Mouse (Mus musculus) kidney, embryonic 14.5 days (tissue): Measurements from ENCODE around the gene Lta. TPM values are rescaled to one million over a fixed set of nuclear protein-coding genes. Genes with fewer than 3 reads are reported as not detected.

ENCODE experiments used
- ATAC-seq: fragments of 200-750 bp; cut with Nextera tagmentation; 2 replicates; pipeline ENCODE4 v1.8.0; 2017; ENCODE audit warnings: moderate number of reproducible peaks, mild to moderate bottlenecking, moderate TSS enrichment, moderate library complexity; ENCODE audit not compliant: low FRiP score, low TSS enrichment
- H3K27ac ChIP-seq: fragments of 300-500 bp; sonication (generic); 2 replicates; pipeline ENCODE4 v1.5.1; 2014; ENCODE audit warnings: low read depth, mild to moderate bottlenecking, low read length, moderate library complexity, mixed read lengths
- H3K27me3 ChIP-seq: fragments of 300-500 bp; sonication (generic); 2 replicates; pipeline ENCODE4 v1.6.1; 2014; ENCODE audit warnings: mild to moderate bottlenecking, low read length; ENCODE audit not compliant: control insufficient read depth, insufficient read depth
- H3K36me3 ChIP-seq: fragments of 300-500 bp; sonication (generic); 2 replicates; pipeline ENCODE4 v1.6.1; 2014; ENCODE audit warnings: low read length, mixed read lengths; ENCODE audit not compliant: control insufficient read depth, insufficient read depth
- H3K4me1 ChIP-seq: fragments of 300-500 bp; sonication (generic); 2 replicates; pipeline ENCODE4 v1.6.1; 2014; ENCODE audit warnings: low read length, mixed read lengths; ENCODE audit not compliant: control insufficient read depth, insufficient read depth
- H3K4me2 ChIP-seq: fragments of 300-500 bp; sonication (generic); replicated peaks from 2 replicates; pipeline ENCODE4 v1.6.1; 2014; ENCODE audit warnings: low read depth, mild to moderate bottlenecking, low read length
- H3K4me3 ChIP-seq: fragments of 300-500 bp; sonication (generic); 2 replicates; pipeline ENCODE4 v1.5.1; 2014; ENCODE audit warnings: mild to moderate bottlenecking, low read length
- H3K9ac ChIP-seq: fragments of 300-500 bp; sonication (generic); 2 replicates; pipeline ENCODE4 v1.6.1; 2014; ENCODE audit warnings: low read depth, mild to moderate bottlenecking, low read length, moderate library complexity
- H3K9me3 ChIP-seq: fragments of 300-500 bp; sonication (generic); 2 replicates; pipeline ENCODE4 v1.6.1; 2016; ENCODE audit warnings: low read length; ENCODE audit not compliant: control insufficient read depth
- WGBS: fragments of 180-500 bp; shearing (Covaris S2); extraction: QIAGEN DNeasy Blood & Tissue Kit; methylation state at CpG from one replicate; pipeline ENCODE4 v1.1.7; 2014; 5-methylcytosine and 5-hydroxymethylcytosine counted together
- polyA plus RNA-seq: library from polyadenylated mRNA; unstranded; fragments of >200 nt; fragmentation: Nextera tagmentation; extraction: Ambion mirVana; gene quantifications from 2 replicates; pipeline ENCODE4 v1.2.1, GENCODE M21; 2014

Gene Lta
- polyA plus RNA-seq, 1 experiment from 2014 or later: not detected

DNA sequence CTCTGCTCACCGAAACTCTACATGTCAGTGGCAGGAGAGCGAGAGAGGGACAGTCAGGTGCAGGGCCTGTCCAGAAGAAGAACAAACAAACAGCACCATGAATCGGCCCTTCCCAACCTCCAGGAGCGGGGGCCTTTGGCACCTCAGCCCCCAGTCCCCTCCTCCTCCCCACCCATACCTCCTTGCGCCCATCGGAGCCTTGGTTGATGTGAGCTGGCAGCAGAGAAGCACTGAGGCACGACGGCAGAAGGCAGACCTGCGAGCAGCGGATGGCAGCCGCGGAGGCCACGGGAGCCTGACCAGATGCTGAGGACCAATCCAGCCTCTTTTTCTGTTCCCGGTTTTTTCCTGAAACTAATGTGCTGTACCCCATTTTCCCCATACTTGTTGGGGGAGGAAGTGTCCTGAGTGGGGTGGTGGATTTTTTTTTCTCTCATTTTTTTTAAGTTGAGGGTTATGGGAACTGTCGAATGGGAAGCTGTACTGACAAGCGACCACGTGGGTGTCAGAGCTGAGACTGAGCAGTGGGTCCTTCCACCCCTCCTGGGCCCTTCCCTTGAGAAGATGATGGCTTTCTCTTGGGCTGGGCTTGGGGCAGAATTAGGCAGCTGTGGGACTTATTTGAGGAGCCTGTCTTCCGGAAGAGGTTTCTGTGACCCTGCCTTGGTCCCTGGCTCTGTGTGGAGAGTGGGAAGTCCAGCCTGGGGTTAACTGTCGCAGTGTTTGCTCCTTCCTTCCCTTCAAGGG is 44.5 kb upstream of the Lta start:
- H3K9me3 ChIP-seq: no peaks in the 10 kb centered on the region
- peaks cover 24% of the 10 kb centered on the region; the same call in 1 of the 2 replicates for H3K4me1 ChIP-seq
- ATAC-seq: no peak
- H3K4me2 ChIP-seq: no peak overlapping the region
- peaks cover 96% of the 10 kb centered on the region for H3K36me3 ChIP-seq
- 69% methylated on average over 19 of the region's 19 CpGs for WGBS
- H3K9ac ChIP-seq: no peak overlapping the region
- H3K4me3 ChIP-seq: no peak overlapping the region
- H3K27me3 ChIP-seq: no peaks in the 10 kb centered on the region
- H3K27ac ChIP-seq: no peak overlapping the region

DNA sequence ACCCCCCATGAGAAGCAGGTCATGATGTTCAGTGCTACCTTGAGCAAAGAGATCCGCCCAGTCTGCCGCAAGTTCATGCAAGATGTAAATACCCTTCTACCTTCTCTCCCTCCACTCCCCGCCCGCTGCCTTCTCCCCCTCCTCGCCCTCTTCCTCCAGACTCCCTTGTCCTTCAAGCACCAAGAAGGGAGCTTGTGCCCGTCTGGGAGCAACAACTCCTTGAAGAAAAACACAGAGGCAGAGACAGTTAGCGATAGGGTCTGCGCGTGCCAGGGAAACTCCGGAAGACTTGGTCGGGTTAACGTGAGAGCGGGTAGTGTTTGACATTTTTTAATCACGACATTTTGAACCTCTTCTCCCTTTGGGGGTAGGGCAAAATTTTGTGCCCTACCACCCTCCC is 43.8 kb upstream of the Lta start:
- peaks cover 30% of the 10 kb centered on the region for H3K4me1 ChIP-seq
- H3K4me3 ChIP-seq: no peak overlapping the region
- H3K9ac ChIP-seq: no peak overlapping the region
- ATAC-seq: no peak
- no peaks in the 10 kb centered on the region for H3K27me3 ChIP-seq
- no peak overlapping the region for H3K27ac ChIP-seq
- no peak overlapping the region for H3K4me2 ChIP-seq
- WGBS: 85% methylated on average over 14 of the region's 14 CpGs
- no peaks in the 10 kb centered on the region for H3K9me3 ChIP-seq
- peaks cover 98% of the 10 kb centered on the region for H3K36me3 ChIP-seq

DNA sequence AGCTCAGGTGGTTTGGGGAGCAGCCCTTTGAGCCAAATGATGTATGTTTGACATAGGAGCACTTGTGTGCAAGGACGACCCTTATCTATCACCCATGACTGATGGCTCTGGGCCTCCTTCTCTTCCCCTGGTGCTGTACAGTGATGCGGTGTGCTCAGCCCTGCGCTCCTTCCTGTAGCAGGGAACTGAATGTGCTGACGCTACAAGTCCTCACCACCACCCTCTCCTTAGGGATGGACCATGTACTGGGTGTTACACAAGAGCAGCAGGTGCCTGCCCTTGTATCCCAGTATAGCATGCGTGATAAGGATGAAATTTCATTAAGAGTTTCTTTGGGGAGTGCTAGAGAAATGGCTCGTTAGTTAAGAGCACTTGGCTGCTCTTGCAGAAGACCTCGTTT is 42.0 kb upstream of the Lta start:
- no peak overlapping the region for H3K4me2 ChIP-seq
- peaks cover 90% of the 10 kb centered on the region for H3K36me3 ChIP-seq
- H3K9ac ChIP-seq: no peak overlapping the region
- no peak overlapping the region for H3K27ac ChIP-seq
- H3K9me3 ChIP-seq: no peaks in the 10 kb centered on the region
- peaks cover 36% of the 10 kb centered on the region for H3K4me1 ChIP-seq
- no peak for ATAC-seq
- H3K4me3 ChIP-seq: no peak overlapping the region; the same call in 1 of the 2 replicates
- 78% methylated on average over 7 of the region's 7 CpGs for WGBS
- no peaks in the 10 kb centered on the region for H3K27me3 ChIP-seq

DNA sequence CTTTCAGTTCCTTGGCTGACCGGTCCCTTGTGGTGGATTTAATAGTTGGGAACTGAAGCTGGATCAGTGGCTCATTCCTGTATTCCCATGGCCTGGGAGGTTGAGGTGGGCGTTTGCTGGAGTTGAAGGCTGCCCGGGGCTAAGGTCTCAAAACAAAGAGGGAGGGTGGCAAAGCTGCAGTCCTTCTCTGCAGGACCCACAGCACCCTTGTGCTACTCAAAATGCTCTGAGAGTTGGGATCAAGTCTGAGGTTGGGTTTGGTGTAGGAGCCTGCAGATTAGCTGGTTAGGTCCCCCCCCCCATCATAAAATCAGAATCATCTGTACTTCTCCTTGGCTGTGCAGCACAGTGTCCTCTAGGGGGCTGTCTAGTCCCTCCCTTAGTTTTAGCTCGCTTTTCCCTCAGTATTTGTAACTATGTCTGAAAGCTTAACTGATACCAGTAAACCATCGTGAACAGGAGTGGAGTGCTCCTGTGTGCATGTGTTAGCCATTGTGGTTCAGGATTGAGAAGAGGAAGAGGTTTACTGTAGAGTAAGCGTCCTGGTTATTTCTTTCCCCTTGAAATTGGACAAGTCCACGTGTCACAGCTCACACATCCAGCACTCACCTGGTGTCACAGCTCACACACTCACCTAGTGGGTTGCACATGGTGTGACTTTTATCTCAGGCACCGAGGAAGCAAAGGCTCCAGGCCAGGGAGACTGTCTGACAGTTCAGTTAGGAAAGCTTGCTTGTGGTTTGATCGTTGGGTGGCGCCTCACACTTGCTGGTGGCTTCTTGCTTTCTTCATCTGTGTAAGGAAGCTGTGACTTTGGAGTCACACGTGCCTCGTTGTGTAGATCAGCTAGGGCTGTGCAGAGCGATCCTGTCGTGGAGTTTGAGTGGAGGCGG is 40.8 kb upstream of the Lta start:
- 83% methylated on average over 15 of the region's 15 CpGs for WGBS
- Histone ChIP-seq H3K4me2 (no peak overlapping the region; the same call in 1 of the 2 replicates), H3K9ac (no peak overlapping the region), H3K27me3 (no peaks in the 10 kb centered on the region), H3K9me3 (no peaks in the 10 kb centered on the region), H3K4me1 (peaks cover 36% of the 10 kb centered on the region), H3K4me3 (no peak overlapping the region), H3K36me3 (peaks cover 80% of the 10 kb centered on the region), H3K27ac (no peak overlapping the region)
- no peak for ATAC-seq

DNA sequence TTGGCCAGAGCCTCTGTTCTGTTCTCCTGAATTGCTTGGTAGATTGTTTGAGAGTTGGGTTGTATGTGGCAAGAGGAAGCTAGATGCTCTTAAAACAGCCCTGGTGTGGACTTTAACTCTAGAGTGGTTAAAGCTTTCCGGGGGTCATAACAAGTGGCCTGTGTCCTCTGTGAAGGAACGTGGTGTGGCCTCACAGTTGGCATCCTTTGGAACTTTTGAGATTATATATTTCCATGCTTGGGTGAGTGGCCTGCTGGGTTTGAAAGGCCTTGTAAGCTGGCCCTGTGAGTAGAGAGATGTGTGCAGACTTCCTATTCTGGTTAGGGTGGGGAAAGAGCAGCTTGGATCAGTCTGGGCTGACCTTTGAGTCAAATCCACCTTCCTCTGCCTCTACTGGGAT is 39.8 kb upstream of the Lta start:
- H3K4me1 ChIP-seq: peaks cover 42% of the 10 kb centered on the region
- whole genome bisulfite sequencing: 49% methylated on average over 2 of the region's 2 CpGs

DNA sequence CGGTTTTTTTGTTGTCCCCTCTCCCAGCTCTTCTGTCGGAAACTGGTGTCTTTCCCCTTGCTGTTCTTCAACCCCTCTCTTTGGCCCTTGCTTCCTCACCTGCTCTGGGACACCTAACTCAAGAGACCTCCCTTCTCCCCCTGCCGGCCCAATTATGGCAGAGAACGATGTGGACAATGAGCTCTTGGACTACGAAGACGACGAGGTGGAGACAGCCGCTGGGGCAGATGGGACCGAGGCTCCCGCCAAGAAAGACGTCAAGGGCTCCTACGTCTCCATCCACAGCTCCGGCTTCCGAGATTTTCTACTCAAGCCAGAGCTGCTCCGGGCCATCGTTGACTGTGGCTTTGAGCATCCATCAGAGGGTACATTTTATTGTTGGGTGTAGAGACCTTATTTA is 37.9 kb upstream of the Lta start:
- ATAC-seq: no peak
- no peaks in the 10 kb centered on the region for H3K9me3 ChIP-seq
- no peaks in the 10 kb centered on the region for H3K27me3 ChIP-seq
- H3K27ac ChIP-seq: peak overlapping the region; percentile 99
- peak overlapping the region; percentile 85 for H3K4me3 ChIP-seq
- H3K4me2 ChIP-seq: peak overlapping the region; percentile 93
- H3K36me3 ChIP-seq: peaks cover 51% of the 10 kb centered on the region
- WGBS: 1% methylated on average over 16 of the region's 16 CpGs
- peak overlapping the region; percentile 99 for H3K9ac ChIP-seq
- H3K4me1 ChIP-seq: peaks cover 39% of the 10 kb centered on the region

More for the DNA sequence above, 39.8 kb upstream of the Lta start:
- no peaks in the 10 kb centered on the region for H3K9me3 ChIP-seq
- no peaks in the 10 kb centered on the region for H3K27me3 ChIP-seq
- H3K36me3 ChIP-seq: peaks cover 70% of the 10 kb centered on the region
- no peak overlapping the region for H3K27ac ChIP-seq
- peak overlapping the region; percentile 93 for H3K4me2 ChIP-seq
- H3K9ac ChIP-seq: peak overlapping the region; percentile 99; the same call in 1 of the 2 replicates
- H3K4me3 ChIP-seq: peak overlapping the region; percentile 85; the same call in 1 of the 2 replicates
- ATAC-seq: no peak

DNA sequence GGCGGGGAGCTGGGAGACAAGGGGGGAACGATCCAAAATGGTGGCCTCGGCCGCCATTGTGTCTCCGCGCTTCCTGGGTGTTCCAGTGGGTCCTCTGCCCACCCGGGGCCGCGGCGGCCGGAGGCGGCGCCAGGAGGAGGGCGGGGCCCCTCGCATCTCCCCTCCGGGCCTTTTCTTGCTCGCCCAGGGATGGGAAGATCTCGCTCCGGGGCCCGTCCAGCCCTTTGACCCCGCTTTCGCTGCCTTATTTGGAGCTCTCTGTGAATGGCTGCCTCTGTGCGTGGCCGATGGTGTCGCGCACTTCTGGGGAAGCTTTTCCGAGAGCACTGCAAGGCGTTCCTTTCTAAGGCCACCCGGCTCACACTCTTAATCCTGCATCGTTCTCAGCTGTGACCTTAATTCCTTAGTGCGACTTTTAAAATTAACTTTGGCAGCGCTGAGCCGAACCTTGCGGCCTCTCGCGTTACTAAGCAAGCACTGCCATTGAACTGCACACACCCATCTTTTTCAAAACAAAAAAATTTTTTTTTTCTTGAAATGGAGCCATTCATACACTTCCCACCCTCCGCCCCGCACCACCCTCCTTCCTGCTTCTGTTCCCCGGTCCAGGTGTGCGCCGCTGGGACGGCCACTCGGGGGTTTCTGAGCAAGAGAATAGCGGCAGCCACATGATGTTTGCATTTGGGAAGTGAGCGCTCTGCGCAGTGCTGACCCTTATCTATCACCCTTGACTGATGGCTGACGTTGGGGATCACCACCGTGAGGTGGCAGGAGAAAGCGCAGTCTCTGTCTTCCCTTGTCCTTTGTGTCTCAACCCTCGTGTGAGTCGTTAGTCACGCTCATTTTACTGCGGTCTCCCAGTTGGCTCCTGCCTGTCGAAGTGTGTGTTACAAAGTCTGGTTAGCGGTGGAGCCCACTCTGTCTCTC is 37.1 kb upstream of the Lta start:
- peak; percentile 52 for ATAC-seq
- Histone ChIP-seq H3K27ac (peak overlapping the region; percentile 99), H3K4me3 (peak overlapping the region; percentile 85), H3K4me1 (peaks cover 32% of the 10 kb centered on the region), H3K36me3 (peaks cover 43% of the 10 kb centered on the region), H3K9ac (peak overlapping the region; percentile 99), H3K9me3 (no peaks in the 10 kb centered on the region), H3K4me2 (peak overlapping the region; percentile 93), H3K27me3 (no peaks in the 10 kb centered on the region)
- under 1% methylated on average over 48 of the region's 55 CpGs for WGBS

DNA sequence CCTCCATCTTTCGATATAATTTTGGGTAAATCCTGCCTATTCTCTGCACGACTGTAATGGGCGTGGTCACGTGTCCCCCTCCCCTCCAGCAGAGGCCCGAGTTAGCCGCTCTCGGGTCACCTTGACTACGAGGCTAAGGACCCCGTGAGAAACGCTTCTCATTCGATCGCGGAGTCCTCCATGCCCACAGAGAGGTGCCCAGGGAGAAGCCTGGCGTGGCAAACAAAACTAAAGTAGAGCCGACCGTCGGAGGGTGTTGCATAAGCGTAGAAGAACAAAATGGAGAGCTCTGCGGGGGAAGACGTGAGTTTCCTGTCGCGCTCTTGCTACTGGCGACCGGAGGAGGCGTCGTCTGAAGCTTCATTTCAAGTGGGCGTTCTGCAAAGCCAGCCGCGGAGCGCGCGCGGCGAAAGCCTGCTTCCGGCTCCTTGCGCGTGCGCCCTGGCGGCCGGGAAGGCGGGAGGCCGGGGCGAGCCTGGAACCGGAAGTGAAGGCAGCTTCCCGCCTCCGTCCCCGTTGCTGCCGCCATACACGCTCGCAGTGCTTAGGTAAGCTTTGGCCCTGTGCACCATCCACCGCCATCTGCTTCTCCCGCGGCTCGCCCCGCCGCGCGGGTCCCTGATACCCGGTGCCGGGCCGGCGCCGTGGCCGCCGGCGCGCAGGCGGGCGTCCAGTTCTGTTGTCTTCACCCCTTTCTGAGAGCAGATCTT is 36.3 kb upstream of the Lta start, which contains the start of gene Ddx39b:
Gene Ddx39b, plus strand, starts transcription at position 442 of the 710 bp plus-strand sequence.
- ATAC-seq: peak; percentile 92
- under 1% methylated on average over 69 of the region's 69 CpGs for WGBS
- peak within 1 kb of the TSS; percentile 99 for H3K9ac ChIP-seq
- H3K4me3 ChIP-seq: peak within 1 kb of the TSS; percentile 85
- peaks cover 35% of the 10 kb centered on the region for H3K36me3 ChIP-seq
- no peaks in the 10 kb centered on the region for H3K27me3 ChIP-seq
- peak within 1 kb of the TSS; percentile 93 for H3K4me2 ChIP-seq
- H3K4me1 ChIP-seq: peaks cover 33% of the 10 kb centered on the region
- no peaks in the 10 kb centered on the region for H3K9me3 ChIP-seq
- H3K27ac ChIP-seq: peak within 1 kb of the TSS; percentile 99
